Mouse (Mus musculus) neural tube, embryonic 10.5 days (tissue): ENCODE measurements around the gene Gm20662.

Experiments
- DNase-seq: peaks from one replicate; pipeline ENCODE4 v3.0.0-alpha.2; 2017; ENCODE audit warnings: low spot score; ENCODE audit errors: extremely low spot score

Gene Gm20662

GRCm38 (mm10) chr9:107996049-107996448, at the start of gene Gm20662:
Gene Gm20662, plus strand, starts transcription at chr9:107996349.
- no peak for DNase-seq

DNA sequence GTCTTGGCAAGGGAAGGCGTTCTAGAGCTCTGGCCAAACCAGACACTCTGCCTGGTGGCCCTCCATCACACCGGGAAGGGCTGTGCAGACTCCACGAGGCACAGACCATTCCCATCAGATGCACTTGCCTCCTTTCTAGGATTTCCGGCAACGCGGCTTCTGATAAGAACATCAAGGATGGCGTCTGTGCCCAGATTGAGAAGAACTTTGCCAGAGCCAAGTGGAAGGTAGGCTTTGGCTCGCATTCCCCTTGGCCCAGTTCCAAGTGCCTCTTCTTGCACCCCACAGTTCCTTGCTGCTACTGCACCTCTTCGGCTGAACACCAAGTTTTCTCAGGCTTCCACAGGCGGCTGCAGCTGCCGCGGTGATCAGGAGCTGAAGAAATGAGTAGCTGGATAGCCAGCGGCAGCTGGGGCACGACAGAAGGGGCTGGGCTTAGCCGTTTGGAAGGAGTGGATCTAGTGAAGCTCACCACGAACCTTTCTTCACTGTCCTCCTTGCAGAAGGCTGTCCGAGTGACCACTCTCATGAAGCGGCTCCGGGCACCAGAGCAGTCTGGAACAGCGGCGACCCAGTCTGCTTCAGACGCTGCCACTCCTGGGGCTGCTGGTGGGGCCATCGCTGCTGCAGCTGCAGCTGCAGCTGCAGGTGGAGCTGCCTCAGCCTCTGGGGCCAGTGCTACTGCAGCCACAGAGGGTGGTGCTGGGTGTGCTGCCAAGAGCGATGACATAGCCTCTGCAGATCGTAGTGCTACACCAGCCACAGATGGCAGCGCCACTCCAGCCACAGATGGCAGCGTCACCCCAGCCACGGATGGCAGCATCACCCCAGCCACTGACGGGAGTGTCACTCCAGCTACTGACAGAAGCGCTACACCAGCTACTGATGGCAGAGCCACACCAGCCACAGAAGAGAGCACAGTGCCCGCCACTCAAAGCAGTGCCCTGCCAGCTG, 48.6 kb upstream of the Gm20662 start:
- DNase-seq: no peak

DNA sequence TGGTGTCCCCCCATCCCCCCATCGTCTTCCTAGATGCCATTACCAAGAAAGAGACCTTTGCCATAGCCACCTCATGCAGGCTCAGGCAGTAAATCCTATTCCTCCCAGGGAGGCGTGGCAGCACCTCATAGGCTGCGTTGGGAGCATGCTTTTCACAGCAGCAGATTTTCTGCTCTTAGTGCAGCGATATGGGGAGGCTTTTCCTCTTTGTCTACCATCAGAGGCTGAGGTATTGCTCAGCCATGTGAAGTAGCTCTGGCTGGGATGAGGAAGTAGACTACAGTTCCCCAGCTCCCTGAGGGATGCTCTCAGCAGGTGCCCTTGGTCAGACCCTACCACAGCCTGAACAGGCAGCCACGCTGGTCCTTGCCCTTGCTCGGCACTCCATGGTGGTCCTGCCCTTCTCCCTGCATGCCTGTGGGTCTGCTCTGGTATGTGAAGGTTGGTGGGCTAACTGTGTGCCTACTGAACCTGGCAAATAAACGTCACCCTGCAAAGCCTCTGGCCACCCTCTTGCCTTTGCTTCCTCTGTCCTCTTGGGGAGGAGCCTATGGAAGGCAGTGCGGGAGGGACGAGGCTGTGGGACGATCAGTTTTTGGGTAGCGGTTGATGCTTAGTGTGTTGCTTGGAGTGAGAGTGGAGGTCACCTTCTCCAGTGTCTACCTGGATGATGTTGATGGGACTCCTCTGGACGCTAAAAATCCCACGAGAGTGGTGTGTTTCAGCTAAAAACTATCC, 46.8 kb upstream of the Gm20662 start:
- no peak for DNase-seq

DNA sequence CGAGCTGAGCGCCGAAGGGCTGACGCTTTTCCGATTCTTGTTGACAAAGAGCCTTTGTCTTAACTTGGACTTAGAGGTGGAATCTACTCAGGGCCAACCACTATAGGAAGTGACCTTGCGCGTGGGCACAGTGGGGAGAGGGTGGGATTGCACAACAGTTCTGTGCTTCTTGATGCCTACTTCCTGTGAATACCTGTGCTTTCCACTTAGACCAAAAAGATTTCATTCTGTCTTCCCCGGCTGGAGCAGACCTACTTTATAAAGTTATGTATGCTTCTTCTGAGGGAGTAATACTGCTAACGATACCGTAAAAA, 46.3 kb upstream of the Gm20662 start, which contains the start of gene Traip:
Gene Traip, plus strand, starts transcription at position 215 of the 314 bp plus-strand sequence.
- no peak for DNase-seq

DNA sequence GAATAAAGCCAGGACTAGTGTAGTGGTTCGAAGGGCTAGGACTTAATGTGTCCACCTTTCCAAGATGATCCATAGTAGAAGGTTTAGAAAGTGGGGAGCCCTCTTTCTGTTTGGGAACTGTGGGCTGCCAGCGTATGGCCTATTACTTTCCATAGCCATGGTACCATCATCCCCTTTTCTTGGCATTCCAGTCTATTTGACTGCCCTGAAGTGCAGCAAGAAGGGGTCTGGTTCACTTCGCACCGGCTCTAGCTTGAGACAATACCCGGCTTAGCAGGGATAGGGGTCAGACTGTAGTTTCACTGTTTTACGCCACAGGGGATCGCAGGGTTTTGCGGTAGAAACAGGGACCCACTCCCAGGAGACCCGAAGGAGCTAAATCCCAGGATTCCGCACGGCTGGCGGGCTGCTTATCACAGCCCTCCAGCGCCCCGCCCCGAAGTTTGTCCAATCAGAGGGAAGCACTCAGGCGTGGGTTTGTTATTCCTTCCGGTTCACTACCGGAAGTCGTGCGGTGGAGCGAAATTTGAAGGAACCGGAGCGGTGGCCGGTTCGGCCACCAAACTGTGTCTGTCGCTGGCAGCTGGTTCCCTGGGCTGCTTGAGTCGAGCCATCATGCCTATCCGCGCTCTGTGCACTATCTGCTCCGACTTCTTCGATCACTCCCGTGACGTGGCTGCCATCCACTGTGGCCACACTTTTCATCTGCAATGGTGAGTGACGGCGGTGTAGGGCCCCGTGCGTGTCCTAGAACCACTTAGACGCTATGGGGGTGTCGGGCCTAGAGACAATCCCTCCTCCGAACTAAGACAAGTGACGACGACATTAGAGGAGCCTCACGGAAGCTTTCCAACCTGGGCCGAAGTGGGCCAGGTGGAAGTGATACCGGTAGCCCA, 45.4 kb upstream of the Gm20662 start:
- peak; percentile 89 for DNase-seq

GRCm38 (mm10) chr9:107955613-107956289, 40.4 kb upstream of the Gm20662 start:
- DNase-seq: no peak

GRCm38 (mm10) chr9:107957141-107957540, 39.0 kb upstream of the Gm20662 start:
- DNase-seq: no peak

- DNase-seq: no peak
Observed at GRCm38 (mm10) chr9:107959896-107960295, 36.3 kb upstream of the Gm20662 start.

- no peak for DNase-seq
Observed at GRCm38 (mm10) chr9:107960928-107961327, 35.2 kb upstream of the Gm20662 start.

DNA sequence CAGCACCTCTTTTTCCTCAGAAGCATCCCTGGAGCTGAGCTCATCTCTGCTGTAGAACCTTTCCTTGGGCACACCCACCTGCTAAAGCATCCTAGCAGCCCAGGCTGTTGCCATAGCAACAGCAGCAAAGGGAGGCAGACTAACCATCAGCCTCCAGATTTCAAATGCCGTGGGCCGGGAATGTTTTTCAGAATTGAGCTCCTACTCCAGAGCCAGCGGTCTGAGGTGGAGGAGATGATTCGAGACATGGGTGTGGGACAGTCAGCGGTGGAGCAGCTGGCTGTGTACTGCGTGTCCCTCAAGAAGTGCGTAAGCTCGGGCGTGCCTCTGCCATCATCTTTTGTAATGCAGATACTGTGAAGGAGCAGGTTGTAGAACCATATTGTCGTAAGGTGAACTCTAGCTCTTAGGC, 34.8 kb upstream of the Gm20662 start:
- DNase-seq: no peak

GRCm38 (mm10) chr9:107961881-107962280, 34.3 kb upstream of the Gm20662 start:
- no peak for DNase-seq

GRCm38 (mm10) chr9:107962916-107963315, 33.2 kb upstream of the Gm20662 start:
- DNase-seq: no peak

DNA sequence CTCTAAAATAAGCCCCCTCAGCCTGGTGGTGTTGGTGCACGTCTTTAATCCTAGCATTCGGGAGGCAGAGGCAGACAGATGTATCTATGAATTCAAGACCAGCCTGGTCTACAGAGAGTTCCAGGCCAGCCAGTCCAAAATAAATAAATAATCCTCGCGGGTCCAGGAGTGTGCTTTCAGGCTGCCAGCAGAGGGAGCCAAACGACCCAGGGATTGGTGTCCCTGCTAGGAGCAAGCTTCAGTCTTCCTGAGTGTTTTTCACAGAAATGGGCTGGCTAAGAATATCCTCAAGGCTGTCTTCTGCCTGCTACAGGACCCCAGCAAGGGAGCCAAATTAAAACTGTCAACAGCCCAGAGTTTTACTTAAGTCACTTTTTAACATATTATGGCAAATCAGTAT, 32.4 kb upstream of the Gm20662 start:
- DNase-seq: peak; percentile 87

DNA sequence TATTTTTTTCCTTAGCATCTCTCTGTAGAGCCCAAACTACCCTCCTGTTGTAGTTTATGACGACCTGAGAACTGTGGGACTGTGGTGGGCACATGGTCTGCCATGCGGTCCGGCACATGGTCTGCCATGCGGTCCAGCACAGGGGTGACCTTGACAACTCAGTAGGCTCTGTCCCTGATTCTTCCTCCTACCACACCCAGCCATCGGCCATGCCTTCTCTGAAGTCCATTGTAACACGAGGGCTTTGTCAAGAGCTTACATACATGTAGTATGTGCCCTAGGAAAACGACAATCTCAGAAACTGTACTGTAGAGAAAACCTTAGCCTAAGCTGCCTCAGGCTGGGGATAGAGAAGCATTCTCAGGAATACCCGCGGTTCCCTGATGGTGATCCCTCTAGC, 31.5 kb upstream of the Gm20662 start:
- DNase-seq: no peak

DNA sequence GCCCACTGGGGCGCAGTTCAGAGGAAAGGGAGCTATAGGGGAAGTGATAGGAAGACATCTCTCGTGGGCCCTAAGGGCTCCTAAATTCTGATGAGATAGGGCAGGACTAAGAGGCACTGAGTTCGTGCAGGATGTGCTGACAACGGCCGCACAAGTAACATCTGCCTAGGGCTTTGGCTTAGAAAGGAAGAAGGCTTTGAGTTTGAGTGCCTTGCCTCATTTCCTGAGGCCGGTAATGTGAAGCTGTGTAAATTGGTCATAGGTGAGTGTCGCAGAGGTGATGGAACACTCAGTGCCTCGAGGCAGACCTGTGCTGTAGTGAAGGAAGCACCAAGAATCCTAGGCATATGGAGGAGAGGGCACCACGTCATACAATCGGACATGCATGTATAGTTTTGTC, 29.5 kb upstream of the Gm20662 start:
- no peak for DNase-seq

DNA sequence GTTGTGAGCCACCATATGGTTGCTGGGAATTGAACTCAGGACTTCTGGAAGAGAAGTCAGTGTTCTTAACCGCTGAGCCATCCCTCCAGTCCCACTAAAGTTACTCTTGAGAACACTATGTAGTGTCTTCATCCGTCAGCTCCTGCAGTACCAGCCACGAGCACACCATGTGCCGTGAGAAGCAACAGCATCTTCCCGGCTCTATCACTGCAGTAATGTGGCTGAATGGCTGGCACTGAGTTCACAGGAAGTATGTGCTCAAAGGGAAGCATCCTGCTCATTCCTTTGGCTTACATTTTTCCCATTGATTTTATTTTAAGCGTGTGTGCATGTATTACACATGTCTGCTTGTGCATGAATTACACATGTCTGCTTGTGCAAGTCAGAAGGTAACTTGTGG, 28.7 kb upstream of the Gm20662 start:
- DNase-seq: no peak

- DNase-seq: no peak
Observed at GRCm38 (mm10) chr9:107968531-107968930, 27.6 kb upstream of the Gm20662 start.

DNA sequence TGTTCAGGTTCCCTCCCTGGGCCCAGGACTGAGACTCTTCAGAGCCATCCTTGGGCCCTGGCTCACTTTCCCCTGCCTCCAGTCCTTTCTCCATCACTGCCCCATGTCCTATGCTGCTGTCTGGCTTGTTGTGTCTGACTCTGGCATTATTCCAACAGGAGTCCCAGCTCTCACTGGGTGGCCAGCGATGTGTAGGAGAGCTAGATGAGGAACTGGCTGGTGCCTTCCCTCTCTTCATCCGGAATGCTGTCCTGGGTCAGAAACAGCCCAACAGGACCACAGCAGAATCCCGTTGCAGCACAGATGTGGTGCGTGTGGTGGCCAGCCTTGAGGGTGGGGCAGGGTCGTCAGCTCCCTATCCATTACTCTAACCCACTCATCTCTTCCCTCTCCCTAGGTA, 25.8 kb upstream of the Gm20662 start:
- DNase-seq: no peak

- no peak for DNase-seq
Observed at GRCm38 (mm10) chr9:107971690-107972541, 24.2 kb upstream of the Gm20662 start.
